Mouse (Mus musculus) CD4-positive, CD25-positive, alpha-beta regulatory T cell, adult 2 months (primary cell): ENCODE data around the gene Cmtm4.
"Not testable (repeated sequence)": the region's sequence is repeated elsewhere in the genome, so short reads cannot be mapped to it uniquely, and the experiment has no call there.

Experiments used
- DNase-seq: peaks from one replicate; pipeline ENCODE4 v3.0.0-alpha.2; 2012; ENCODE audit warnings: low read depth, low spot score

Gene Cmtm4

DNA sequence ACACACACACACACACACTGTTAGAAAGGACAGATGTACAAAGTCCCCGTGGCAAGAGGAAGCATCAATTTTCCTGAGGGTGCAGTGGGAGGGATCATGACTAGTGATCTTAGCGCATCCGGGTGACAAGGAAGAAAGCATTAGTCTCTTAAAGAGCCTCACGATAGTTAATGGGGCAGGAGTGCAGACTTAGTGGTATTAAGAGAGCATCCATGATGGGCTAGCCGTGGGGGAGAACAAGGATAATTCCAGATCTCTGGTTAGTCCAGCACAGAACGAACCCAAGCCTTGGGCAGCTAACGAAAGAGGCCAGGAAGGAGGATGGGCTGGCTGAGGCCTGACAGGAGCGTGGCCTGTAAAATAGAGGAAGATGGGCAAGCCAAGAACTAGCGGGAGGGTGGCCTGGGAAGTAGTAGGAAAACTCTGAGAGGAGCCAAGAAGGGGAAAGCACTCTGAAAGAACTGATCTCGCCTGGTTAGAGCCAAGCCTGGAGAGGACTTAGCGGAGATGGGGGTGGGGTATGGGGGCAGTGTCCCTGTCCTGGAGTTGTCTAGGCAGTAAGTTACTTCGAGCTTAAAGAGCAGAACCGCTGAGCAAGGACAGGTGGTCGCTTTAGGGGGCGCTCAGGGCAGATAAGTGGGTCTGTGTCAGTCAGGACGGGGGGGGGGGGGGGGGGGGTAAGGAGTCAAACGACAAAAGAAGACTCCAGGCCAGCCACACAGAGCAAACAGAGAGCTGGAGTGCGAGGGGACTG, 56.2 kb downstream of the Cmtm4 start, which contains the start of gene Cmtm3:
TSS of gene Cmtm3 (plus strand) at position 182 of the 754 bp plus-strand sequence.
- peak; percentile 14 for DNase-seq

DNA sequence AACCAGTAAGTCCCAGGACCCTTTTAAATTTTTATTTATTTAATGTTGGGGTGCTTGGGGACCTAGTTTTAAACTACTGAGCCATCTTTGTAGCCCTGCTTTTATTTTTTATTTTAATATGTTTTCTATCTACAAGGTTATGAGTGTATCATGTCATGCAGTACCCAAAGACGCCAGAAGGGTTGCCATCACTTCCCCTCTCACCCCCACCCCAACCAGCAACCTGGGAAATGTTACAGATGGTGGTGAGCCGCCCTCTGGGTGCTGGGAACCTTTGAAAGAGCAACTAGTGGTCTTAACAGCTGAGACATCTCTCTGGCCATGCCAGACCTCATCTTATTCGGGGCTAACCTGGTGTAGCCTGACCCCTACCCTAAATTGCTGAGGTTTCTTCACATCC, 57.7 kb downstream of the Cmtm4 start:
- peak; percentile 59 for DNase-seq

DNA sequence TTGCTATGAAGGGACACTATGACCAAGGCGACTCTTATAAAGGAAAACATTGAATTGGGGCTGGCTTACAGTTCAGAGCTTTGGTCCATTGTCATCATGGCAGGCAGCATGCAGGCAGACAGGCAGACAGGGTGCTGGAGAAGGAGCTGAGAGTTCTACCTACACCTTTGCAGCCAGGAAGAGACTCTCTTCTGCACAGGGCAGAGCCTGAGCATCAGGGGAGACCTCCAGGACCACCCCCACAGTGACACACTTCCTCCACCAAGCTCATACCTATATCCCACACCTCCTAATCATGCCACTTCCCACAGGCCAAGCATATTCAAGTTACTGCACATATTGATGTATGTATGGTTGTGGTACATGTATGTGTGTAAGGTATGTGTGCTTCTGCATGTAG, 58.8 kb downstream of the Cmtm4 start:
- DNase-seq: no peak

DNA sequence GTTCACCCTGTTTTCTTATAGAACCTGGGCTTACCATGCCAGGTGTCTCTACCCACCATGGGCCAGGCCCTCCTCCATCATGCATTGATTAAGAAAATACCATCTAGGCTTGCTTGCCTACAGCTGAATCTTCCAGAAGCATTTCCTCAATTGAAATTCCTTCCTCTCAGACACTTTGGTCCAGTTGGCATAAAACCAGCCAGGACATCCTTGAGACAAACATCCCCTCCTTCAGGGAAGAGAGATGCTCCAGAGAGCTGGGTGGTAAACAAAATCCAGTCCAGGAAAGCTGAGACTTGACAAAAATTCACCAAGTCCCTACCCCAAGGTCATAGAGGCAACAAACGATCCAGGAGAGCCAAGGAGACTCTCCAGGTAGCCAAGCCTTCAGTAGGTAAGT, 61.4 kb downstream of the Cmtm4 start:
- DNase-seq: no peak

DNA sequence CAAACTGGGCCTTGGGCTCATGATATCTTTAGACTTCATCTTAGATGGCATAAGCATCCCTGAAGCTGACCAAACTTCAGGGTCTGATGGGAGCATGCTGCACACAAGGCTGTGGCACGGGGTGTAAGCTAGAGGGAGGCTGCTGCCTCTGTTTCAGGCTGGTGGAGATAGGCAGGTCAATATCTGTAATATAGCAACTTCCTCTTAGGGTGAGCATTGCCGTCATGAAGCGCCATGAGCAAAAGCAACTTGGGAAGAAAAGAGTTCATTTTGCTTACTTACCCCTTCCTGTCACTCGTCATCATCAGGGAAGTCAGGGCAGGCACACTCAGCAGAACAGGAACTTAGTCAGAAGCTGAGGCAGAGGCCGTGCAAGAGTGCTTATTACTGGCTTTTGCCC, 61.8 kb downstream of the Cmtm4 start:
- DNase-seq: no peak

DNA sequence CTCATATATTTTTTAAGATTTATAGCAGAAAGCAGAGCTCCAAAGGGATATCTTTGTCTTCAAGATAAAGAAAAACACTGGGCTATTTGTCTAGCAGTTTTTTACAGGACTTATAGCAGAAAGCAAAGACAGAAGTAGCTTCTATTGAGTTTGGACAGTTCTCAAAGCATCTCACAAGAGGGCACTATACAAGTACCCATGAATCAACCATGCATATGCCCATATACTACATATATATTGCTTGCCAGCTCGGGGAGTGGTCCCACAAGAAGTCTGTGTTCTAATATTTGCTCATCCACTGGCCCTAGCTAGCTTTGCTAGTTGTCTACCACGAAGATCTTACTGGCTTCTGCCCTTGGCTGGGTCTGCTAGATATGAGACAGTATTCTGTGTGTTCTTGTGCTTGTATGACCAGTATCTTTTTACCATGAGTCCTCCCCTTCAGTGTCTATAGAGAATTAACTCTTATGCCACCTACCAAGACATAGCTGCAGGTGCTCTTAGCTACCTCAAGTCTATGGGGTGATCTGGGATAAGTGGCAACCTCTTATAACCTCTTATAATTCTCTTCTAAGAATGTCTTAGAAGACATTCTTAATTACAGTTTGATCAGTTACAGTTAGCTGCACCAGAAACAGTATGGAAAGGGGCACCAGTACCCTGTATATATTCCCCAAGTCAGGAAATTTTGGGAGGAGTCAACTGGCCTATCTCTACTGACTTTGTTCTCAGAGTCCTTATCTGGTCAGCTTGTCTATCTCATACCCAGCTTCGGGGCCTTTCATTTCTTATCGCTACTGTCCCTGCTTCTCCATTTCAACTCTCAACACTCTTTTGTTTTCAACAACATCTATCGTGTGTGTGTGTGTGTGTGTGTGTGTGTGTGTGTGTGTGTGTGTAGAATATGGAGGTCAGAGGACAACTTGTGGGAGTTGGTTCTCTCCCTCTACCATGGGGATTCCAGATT, 62.7 kb downstream of the Cmtm4 start:
- DNase-seq: no peak

DNA sequence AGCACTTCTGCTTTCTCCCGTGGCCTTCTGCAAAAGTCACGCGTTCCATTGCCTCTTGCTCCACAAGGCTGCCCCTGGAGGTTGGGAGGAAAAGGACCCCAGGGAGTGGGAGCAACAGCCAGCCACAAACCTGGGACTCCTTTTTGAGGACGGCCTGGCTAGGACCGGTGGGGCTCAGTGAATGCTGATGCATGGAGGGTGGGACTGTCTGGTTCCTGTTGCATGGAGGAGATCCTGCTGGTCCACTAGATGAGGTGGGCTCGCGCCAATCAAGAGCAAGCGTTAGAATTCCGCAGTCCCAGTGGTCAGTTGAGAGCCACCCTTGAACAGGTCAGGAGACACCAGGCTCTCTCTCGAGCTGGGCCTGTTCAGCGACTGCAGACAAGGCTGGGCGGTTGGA, 73.7 kb downstream of the Cmtm4 start, which contains the start of gene Cmtm2b:
TSS of gene Cmtm2b (plus strand) at position 301 of the 400 bp plus-strand sequence.
- DNase-seq: not testable (repeated sequence)

DNA sequence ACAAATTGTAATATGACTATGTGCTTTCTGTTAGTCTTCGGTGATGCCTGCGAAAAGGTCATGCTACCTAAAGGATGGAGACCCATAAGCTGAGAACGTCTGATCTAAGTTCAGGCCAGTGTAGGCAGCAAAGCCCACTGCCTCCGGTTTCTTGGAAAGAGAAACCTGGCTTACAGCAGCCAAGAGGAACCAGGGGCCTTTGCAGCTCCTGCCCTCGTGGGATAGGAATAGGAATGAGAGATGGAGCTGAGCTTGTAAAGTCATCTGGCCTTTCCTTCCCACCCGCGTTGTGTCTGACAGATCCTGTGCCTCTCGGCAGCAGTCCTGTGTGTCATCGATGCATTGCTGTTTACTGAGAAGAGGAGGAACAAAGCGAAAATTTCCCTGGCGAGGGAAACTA, 74.3 kb downstream of the Cmtm4 start, which contains the start of gene Gm11020:
TSS of gene Gm11020 (plus strand) at position 301 of the 400 bp plus-strand sequence.
- DNase-seq: not testable (repeated sequence)

DNA sequence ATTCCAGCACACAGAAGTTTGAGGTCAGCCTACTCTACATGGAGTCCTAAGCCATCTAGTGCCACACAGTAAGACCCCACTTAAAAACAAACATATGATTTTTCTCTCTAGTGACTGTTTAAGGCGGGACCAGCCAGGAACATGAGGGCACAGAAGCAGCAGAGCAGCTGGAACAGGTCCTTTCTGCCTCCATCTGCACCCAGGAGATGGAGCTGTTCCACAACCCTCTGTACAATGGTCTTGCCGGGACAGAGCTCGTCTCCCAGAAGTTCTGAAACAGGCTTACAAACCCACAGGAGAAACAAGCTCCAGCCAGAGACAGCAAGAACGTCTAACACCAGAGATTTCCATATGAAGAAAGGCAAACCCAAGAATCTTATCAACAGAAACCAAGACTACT, 82.3 kb downstream of the Cmtm4 start:
- DNase-seq: no peak

DNA sequence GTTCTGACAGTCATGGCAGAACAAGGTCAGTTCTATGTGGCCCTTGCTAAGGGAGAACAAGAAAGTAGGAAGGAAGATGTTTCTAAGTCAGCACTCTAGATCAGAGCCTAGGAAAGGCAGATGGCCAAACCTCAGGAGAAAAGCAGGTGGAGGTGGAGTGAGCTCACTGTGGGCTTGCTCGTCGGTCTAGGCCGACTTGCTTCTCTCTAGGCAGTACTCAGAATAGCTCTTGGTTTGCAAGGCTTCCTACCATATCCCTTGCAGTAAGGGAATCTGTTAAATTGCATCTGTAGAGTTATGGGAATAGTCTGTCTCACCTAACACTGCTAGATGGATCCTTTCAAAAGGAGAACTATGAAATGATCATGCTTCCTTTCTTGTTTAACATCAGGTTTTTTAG, 83.6 kb downstream of the Cmtm4 start:
- not testable (repeated sequence) for DNase-seq

DNA sequence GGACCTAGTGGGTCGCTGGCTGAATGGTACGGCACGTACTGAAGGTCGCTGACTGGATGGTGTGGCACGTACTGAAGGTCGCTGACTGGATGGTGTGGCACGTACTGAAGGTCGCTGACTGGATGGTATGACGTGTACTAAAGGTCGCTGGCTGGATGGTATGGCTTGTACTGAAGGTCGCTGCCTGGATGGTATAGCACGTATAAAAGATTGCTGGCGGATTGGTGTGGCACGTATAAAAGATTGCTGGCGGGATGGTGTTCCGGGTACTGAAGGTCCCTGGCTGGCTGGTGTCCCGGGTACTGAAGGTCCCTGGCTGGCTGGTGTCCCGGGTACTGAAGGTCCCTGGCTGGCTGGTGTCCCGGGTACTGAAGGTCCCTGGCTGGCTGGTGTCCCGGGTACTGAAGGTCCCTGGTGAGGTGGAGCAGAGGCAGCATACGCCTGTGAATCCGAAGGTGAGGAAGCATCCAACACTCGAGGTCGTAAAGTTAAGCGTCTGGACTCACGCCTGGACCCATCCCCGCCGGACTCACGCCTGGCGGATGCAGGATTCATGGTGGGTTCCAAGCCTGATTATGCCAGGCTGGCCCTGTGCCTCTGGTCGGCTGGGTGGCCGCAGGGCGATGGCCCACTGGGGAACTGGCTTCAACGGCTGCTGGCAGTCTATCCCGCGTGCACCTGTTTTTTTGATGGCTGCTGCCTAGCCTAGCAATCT, 86.0 kb downstream of the Cmtm4 start, which contains the start of the genes Gm45711 and Cmtm1:
TSS of gene Gm45711 (minus strand) at position 641 of the 715 bp plus-strand sequence.
TSS of gene Cmtm1 (minus strand) at position 705 of the 715 bp plus-strand sequence.
- not testable (repeated sequence) for DNase-seq

DNA sequence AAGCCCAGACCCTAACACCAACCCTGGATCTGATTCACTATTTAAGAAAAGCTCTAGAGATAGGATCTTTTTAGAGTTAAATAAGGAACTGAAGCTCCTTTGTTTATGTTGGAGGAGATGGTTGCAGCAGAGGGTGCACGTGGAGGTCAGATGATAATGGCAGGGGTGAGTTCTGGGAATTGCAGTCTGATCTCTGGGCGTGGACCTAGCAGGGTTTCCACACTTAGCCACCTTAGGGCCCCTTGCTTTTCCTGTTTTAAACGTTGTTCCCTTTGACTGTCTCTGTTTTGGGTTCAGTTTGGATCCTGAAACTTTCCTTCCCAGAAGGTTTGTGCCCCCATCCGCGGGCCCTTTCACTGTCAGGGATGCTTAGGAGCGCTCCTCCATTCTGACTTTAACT, 87.3 kb downstream of the Cmtm4 start:
- DNase-seq: not testable (repeated sequence)

DNA sequence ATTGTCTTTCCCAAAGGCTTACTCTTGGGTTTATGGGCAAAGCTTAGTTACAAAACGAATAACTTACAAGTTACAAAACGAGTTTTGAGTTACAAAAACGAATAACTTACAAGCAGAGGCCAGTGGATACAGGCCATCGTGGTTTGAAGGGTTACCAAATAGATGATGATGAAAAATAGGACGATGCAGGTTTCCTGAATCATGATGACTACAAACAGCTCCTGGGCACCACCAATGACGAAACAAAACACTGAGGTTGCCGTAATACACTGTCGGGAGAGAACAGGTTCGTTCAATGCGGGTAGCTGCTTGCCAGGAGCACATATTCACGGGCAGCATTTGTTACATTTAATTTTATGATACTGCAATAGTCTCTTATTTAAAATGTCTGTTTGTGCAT, 90.6 kb downstream of the Cmtm4 start:
- DNase-seq: no peak

DNA sequence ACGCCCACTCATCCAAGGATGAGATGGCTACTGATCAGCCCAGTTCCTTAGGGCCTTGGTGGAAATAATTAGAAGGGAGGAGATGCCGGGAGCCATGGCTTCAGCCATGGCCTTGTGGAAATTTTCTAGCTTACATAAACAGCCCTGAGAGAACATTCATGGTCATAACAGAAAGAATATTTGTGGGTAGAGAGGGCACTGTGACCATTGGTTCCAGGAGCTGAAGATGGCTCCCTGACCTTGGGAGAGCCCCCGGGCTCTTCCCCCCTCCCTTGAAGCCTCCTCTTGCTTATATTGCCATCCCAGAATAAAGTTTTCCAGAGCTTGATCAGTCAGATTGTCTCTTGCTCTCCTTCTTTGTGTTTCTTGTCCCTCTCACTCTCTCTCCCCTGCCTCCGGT, 93.1 kb downstream of the Cmtm4 start:
- not testable (repeated sequence) for DNase-seq

DNA sequence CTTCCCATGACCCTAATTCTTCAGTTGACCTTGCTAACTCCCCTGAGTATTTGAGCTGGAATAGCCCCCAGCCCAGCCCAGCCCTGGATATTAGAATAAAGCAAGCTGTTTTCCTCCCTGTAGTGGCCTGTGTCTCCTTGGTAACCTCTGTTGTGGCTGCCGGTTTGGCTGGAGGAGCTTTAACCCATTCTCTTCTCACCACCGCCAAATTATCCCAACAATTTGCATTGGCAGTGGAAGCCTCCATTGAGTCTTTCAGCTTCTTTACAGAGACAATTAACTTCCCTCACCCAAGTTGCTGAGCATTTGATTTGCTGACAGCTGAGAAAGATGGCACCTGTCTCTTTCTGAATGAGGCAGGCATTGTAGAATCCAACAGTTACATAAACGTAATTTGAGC, 94.0 kb downstream of the Cmtm4 start:
- not testable (repeated sequence) for DNase-seq
